Mouse (Mus musculus): ENCODE data around the gene Rcor3.

DNA sequence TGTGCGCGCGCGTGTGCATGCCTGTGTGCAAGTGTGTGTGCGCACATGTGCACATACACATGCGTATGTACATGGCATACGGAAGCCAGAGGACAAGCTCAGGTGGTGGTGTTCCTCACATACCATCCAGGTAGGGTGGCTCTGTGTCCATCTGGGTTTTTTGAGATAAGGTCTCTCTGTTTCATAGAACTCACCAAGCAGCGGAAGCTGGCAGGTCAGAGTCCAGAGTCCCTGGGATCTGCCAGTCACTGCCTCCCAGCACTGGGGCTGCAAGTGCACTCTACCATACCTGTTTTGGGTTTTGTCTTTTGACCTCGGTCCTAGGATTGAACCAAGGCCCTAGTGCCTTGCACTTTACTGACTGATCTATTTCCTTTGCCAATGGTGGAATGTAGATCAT is 33.8 kb downstream of the Rcor3 start:
- no peak for TF ChIP-seq EP300 (optimal IDR thresholded peaks at IDR 0.05)
- TF ChIP-seq CTCF (IDR thresholded peaks at IDR 0.05; ENCODE audit: low read depth): no peak

All from stomach, postnatal 0 days (tissue).